Mouse (Mus musculus): Measurements from ENCODE around the gene Wdr73.

GRCm38 (mm10) chr7:80893086-80893752 lies 7.8 kb downstream of the Wdr73 start:
- TF ChIP-seq POLR2A (IDR thresholded peaks at IDR 0.05; ENCODE audit: insufficient read depth, low read depth, low read length) (no peak), CTCF (IDR thresholded peaks at IDR 0.05) (no peak)
